Mouse (Mus musculus): ENCODE results near the gene Mob3c. TPM values are rescaled to one million over a fixed set of nuclear protein-coding genes. Genes with fewer than 3 reads are reported as not detected.

Mob3c gene
- polyA plus RNA-seq, 1 experiment from 2014 or later, result 8.3 TPM

DNA sequence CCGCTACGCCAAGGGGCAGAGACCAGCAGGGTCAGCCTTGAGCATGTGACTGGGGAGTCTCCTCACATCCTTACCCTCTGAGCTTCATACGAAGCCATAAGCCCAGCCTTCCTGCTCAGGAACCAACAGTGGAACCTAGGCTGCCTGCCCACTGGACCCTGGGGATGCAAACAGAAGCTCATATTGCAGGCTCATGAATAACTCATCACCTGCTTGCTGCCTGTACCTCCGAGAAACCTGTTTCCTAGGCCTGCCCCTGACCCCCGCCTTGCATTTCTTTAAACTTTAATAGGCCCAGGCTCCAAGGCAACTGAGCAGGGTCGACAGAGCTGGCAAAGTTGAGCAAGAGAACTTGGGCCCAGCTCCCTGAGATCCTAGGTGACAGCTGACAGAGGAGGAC lies 56.1 kb downstream of the Mob3c start, which contains the start of gene Kncn:
Gene Kncn, plus strand, starts transcription at position 379 of the 400 bp plus-strand sequence.
- Histone ChIP-seq H3K27ac (no peak within 1 kb of the TSS), H3K27me3 (replicated peaks) (peaks cover 47% of the 10 kb centered on the region), H3K4me2 (no peak within 1 kb of the TSS), H3K9ac (no peak within 1 kb of the TSS), H3K4me1 (no peaks in the 10 kb centered on the region), H3K9me3 (replicated peaks) (no peaks in the 10 kb centered on the region), H3K4me3 (no peak within 1 kb of the TSS), H3K36me3 (no peaks in the 10 kb centered on the region)
- ATAC-seq, result no peak
- 57% methylated on average over 6 of the region's 6 CpGs for WGBS (ENCODE audit: insufficient replicate concordance)

Other genes with a start within 250 kb of the Mob3c start
- gene Cyp4a32, start 227.1 kb upstream of the Mob3c start, polyA plus RNA-seq (2016; fragmentation: Nextera tagmentation; extraction: Ambion mirVana), result not detected in 2 replicates
- gene Cyp4b1, start 180.4 kb upstream of the Mob3c start, polyA plus RNA-seq (2016; fragmentation: Nextera tagmentation; extraction: Ambion mirVana), result 0.42 and 0.87 TPM in 2 replicates
- gene Efcab14, start 90.3 kb upstream of the Mob3c start, polyA plus RNA-seq (2016; fragmentation: Nextera tagmentation; extraction: Ambion mirVana), result 18.8 and 21.4 TPM in 2 replicates
- gene Tex38, start 47.1 kb upstream of the Mob3c start, polyA plus RNA-seq (2016; fragmentation: Nextera tagmentation; extraction: Ambion mirVana), result not detected in 2 replicates
- gene Atpaf1, start 43.3 kb upstream of the Mob3c start, polyA plus RNA-seq (2016; fragmentation: Nextera tagmentation; extraction: Ambion mirVana), result 24.0 and 30.1 TPM in 2 replicates
- gene Mknk1, start 11.1 kb downstream of the Mob3c start, polyA plus RNA-seq (2016; fragmentation: Nextera tagmentation; extraction: Ambion mirVana), result 45.2 and 47.2 TPM in 2 replicates
- not detected in 2 replicates for gene Kncn, start 56.3 kb downstream of the Mob3c start, polyA plus RNA-seq (2016; fragmentation: Nextera tagmentation; extraction: Ambion mirVana)
- not detected in 2 replicates for gene 6430628N08Rik, start 62.6 kb downstream of the Mob3c start, polyA plus RNA-seq (2016; fragmentation: Nextera tagmentation; extraction: Ambion mirVana)
- not detected in 2 replicates for gene Dmbx1, start 111.8 kb downstream of the Mob3c start, polyA plus RNA-seq (2016; fragmentation: Nextera tagmentation; extraction: Ambion mirVana)
- 3.9 and 4.2 TPM in 2 replicates for gene Faah, start 189.8 kb downstream of the Mob3c start, polyA plus RNA-seq (2016; fragmentation: Nextera tagmentation; extraction: Ambion mirVana)
- 10.7 and 11.4 TPM in 2 replicates for gene Nsun4, start 225.8 kb downstream of the Mob3c start, polyA plus RNA-seq (2016; fragmentation: Nextera tagmentation; extraction: Ambion mirVana)
- gene Uqcrh, start 247.0 kb downstream of the Mob3c start, polyA plus RNA-seq (2016; fragmentation: Nextera tagmentation; extraction: Ambion mirVana), result 326 and 344 TPM in 2 replicates
- gene Lrrc41, start 247.2 kb downstream of the Mob3c start, polyA plus RNA-seq (2016; fragmentation: Nextera tagmentation; extraction: Ambion mirVana), result 42.2 and 43.7 TPM in 2 replicates